ENCODE assay signal across 29 mouse cellular contexts in the genomic region with DNA sequence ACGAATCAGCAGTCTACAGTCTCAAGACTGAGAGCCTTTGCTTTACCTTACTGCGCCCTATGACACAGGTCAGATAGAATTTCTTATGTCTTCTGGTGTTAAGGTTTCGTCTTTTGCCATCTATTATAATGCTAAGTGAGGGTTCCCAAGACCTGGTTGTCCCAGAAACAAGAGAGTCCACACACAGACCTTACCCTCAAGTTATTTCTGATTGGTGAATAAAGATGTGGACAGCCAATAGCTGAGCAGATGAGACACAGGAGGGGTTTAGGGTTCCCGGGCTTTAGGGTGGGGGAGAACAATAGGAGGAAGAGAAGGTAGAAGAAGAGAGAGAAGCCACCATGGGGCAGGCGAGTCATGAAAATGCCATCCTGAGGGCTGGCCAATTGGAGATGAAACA. TPM values are rescaled to one million over a fixed set of nuclear protein-coding genes. Genes with fewer than 3 reads are reported as not detected.
DNase-seq lines count a peak whose midpoint lies in the region; TF ChIP-seq lines count a peak whose summit lies in the region.
"Had no signal": no experiment of that assay in that cellular context is flagged by ENCODE, and none has a peak within 500 bp of the region (broad histone marks: within the 10 kb centered on the region; RNA-seq: fewer than 3 reads in every experiment).

No protein-coding gene starts in this region.

- intact Hi-C loops in gastrocnemius, postnatal 36 days (cut with DNase I): no loop called here

- DNase-seq in R1 (ENCODE audit: low read depth, low spot score): peak; percentile 94
- no peak for DNase-seq in gastrocnemius, postnatal 36 days
- DNase-seq in left cerebral cortex, adult 8-10 months (ENCODE audit: low spot score in 2 of 2): no peak
- DNase-seq in kidney, postnatal 25 days: no peak
- DNase-seq: adrenal gland, adult 2 months; adrenal gland, postnatal 10 days; adrenal gland, postnatal 25 days; cerebellum, adult 11 months; cerebellum, adult 18-20 months; cerebellum, adult 8-10 months; cerebellum, adult 9-11 months; cerebellum, postnatal 14 days; cerebellum, postnatal 36 days; embryo, embryonic 11 days had no signal

- H3K4me1 ChIP-seq in E14TG2a.4 (replicated peaks; ENCODE audit: low read depth, low read length) (peaks cover 65% of the 10 kb centered on the region), ES-Bruce4 (ENCODE audit: control insufficient read depth, insufficient read depth, low read length) (peaks cover 2% of the 10 kb centered on the region)
- H3K4me1 ChIP-seq: embryonic facial prominence, embryonic 13.5 days; embryonic facial prominence, embryonic 15.5 days; forebrain, embryonic 10.5 days; forebrain, embryonic 12.5 days had no signal

- H3K9me3 ChIP-seq in E14TG2a.4 (ENCODE audit: low read length): no peaks in the 10 kb centered on the region
- no peaks in the 10 kb centered on the region for H3K9me3 ChIP-seq in ES-Bruce4 (replicated peaks; ENCODE audit: control insufficient read depth, insufficient read depth, low read length, poor library complexity, severe bottlenecking)
- H3K9me3 ChIP-seq: embryonic facial prominence, embryonic 13.5 days; embryonic facial prominence, embryonic 15.5 days; forebrain, embryonic 10.5 days; forebrain, embryonic 12.5 days; G1E had no signal

- peak overlapping the region; percentile 35; the same call in 1 of the 2 replicates for H3K9ac ChIP-seq in ES-Bruce4 (ENCODE audit: low read depth, poor library complexity, severe bottlenecking)
- H3K9ac ChIP-seq: embryonic facial prominence, embryonic 13.5 days; embryonic facial prominence, embryonic 15.5 days; forebrain, embryonic 12.5 days had no signal

- H3K36me3 ChIP-seq in E14TG2a.4 (ENCODE audit: insufficient read depth, low read length) (peaks cover 51% of the 10 kb centered on the region), ES-Bruce4 (ENCODE audit: control insufficient read depth, insufficient read depth, low read length, poor library complexity, severe bottlenecking) (peaks cover 5% of the 10 kb centered on the region; the same call in 1 of the 2 replicates)

- TF ChIP-seq POLR2A in ES-Bruce4 (IDR thresholded peaks at IDR 0.05; ENCODE audit: insufficient read depth, low read length): no peak

- H3K27ac ChIP-seq in ES-Bruce4 (ENCODE audit: insufficient read depth, low read length): peak overlapping the region; percentile 51
- H3K27ac ChIP-seq: embryonic facial prominence, embryonic 13.5 days; embryonic facial prominence, embryonic 15.5 days; forebrain, embryonic 10.5 days; forebrain, embryonic 12.5 days had no signal

- TF ChIP-seq EP300 in ES-Bruce4 (IDR thresholded peaks at IDR 0.05; ENCODE audit: insufficient read depth, low read depth, low read length): no peak

- H3K27me3 ChIP-seq in E14TG2a.4 (ENCODE audit: insufficient read depth, low read length): no peaks in the 10 kb centered on the region
- no peaks in the 10 kb centered on the region for H3K27me3 ChIP-seq in ES-Bruce4 (ENCODE audit: control insufficient read depth, insufficient read depth, low read length, poor library complexity, severe bottlenecking)
- H3K27me3 ChIP-seq: embryonic facial prominence, embryonic 13.5 days; embryonic facial prominence, embryonic 15.5 days; forebrain, embryonic 12.5 days; Patski had no signal

- TF ChIP-seq CTCF in E14TG2a.4 (conservative IDR thresholded peaks at IDR 0.05; ENCODE audit: low read length) (no peak), ES-Bruce4 (IDR thresholded peaks at IDR 0.05; ENCODE audit: low read depth, low read length) (no peak)

- H3K4me3 ChIP-seq in E14TG2a.4 (replicated peaks; ENCODE audit: low read length) (peak overlapping the region; percentile 35), ES-Bruce4 (ENCODE audit: low read depth, low read length) (peak overlapping the region; percentile 43)
- H3K4me3 ChIP-seq: embryonic facial prominence, embryonic 13.5 days; embryonic facial prominence, embryonic 15.5 days; erythroblast, embryonic 14.5 days; forebrain, embryonic 10.5 days; forebrain, embryonic 12.5 days had no signal

RNA-seq across cellular contexts. Expression of gene Cyp2ab1, which starts 50.1 kb away (rescaled TPM):
- polyA plus RNA-seq in ES-Bruce4 (2011; ENCODE audit: insufficient read depth, insufficient read length, low read depth, missing spikeins): not detected in 2 replicates
- total RNA-seq in gastrocnemius, postnatal 36 days (2021): 1 to 10 TPM in 1 of 2 experiments, not detected in 1; 1.2 TPM
- total RNA-seq in left cerebral cortex, adult 8-10 months (2022): not detected
- total RNA-seq: adrenal gland, postnatal 25 days; G1E had no signal
- polyA plus RNA-seq: activated CD4-positive, CD25-positive, alpha-beta regulatory T cell, adult 4 months; brain, embryonic 14.5 days; embryonic facial prominence, embryonic 11.5 days; embryonic facial prominence, embryonic 13.5 days; erythroblast, embryonic 14.5 days; forebrain, embryonic 10.5 days; forebrain, embryonic 12.5 days; forebrain, embryonic 14.5 days; forebrain, embryonic 16.5 days; frontal cortex, adult 2 months; G1E had no signal

RNA-seq across cellular contexts. Expression of gene Abcc5, which starts 50.9 kb away (rescaled TPM):
- polyA plus RNA-seq in ES-Bruce4 (2011; ENCODE audit: insufficient read depth, insufficient read length, low read depth, missing spikeins): 85.0 and 89.5 TPM in 2 replicates
- 10 to 100 TPM; 60.7 to 61.2 TPM for total RNA-seq in gastrocnemius, postnatal 36 days (2021)
- total RNA-seq in left cerebral cortex, adult 8-10 months (2022): 100 to 1,000 TPM; 189 to 219 (median 203) TPM
